Mouse (Mus musculus): ENCODE results near the gene Rab3a.

- TF ChIP-seq CTCF (IDR thresholded peaks at IDR 0.05; ENCODE audit: low read depth): no peak
- no peak for TF ChIP-seq EP300 (IDR thresholded peaks at IDR 0.05; ENCODE audit: low read depth)
Measured at GRCm38 (mm10) chr8:70789046-70789445, 34.6 kb downstream of the Rab3a start.
